23 mouse cellular contexts compared by ENCODE assay signal in genomic region chr16:95623876-95624770, GRCm38 (mm10). TPM values are rescaled to one million over a fixed set of nuclear protein-coding genes. Genes with fewer than 3 reads are reported as not detected.
DNase-seq lines count a peak whose midpoint lies in the region; ATAC-seq lines count a peak whose summit lies in the region.
"Had no signal": no experiment of that assay in that cellular context is flagged by ENCODE, and none has a peak within 500 bp of the region (broad histone marks: within the 10 kb centered on the region; RNA-seq: fewer than 3 reads in every experiment).

No protein-coding gene starts in this region.

- no peak for ATAC-seq in forebrain, embryonic 13.5 days
- ATAC-seq: CD4-positive, CD25-positive, alpha-beta regulatory T cell, adult 4 months; forebrain, embryonic 15.5 days; hindbrain, postnatal 0 days had no signal

- H3K9me3 ChIP-seq in forebrain, embryonic 13.5 days (replicated peaks), result no peaks in the 10 kb centered on the region
- H3K9me3 ChIP-seq: forebrain, embryonic 10.5 days; forebrain, embryonic 15.5 days; heart, embryonic 15.5 days; hindbrain, embryonic 13.5 days had no signal

- H3K4me1 ChIP-seq in forebrain, embryonic 13.5 days, result no peaks in the 10 kb centered on the region
- H3K4me1 ChIP-seq: forebrain, embryonic 15.5 days; heart, embryonic 15.5 days; hindbrain, embryonic 13.5 days had no signal

- H3K27me3 ChIP-seq in forebrain, embryonic 13.5 days, result no peaks in the 10 kb centered on the region
- H3K27me3 ChIP-seq: forebrain, embryonic 15.5 days; hindbrain, embryonic 13.5 days had no signal

- H3K9ac ChIP-seq in forebrain, embryonic 13.5 days, result no peak overlapping the region
- H3K9ac ChIP-seq: forebrain, embryonic 15.5 days; heart, embryonic 15.5 days; hindbrain, embryonic 13.5 days had no signal

- no peak overlapping the region for H3K4me3 ChIP-seq in forebrain, embryonic 13.5 days
- H3K4me3 ChIP-seq: forebrain, embryonic 10.5 days; forebrain, embryonic 15.5 days; heart, adult 2 months; heart, embryonic 15.5 days; hindbrain, embryonic 13.5 days had no signal

- H3K36me3 ChIP-seq in forebrain, embryonic 13.5 days (ENCODE audit: poor library complexity, severe bottlenecking), result no peaks in the 10 kb centered on the region
- H3K36me3 ChIP-seq: forebrain, embryonic 10.5 days; forebrain, embryonic 15.5 days; heart, embryonic 15.5 days; hindbrain, embryonic 13.5 days had no signal

- 49% methylated on average over 7 of the region's 7 CpGs for WGBS in forebrain, embryonic 13.5 days

- DNase-seq in embryo, embryonic 10 days (ENCODE audit: low spot score), result peak; percentile 25
- DNase-seq in embryo, embryonic 11 days, result no peak
- DNase-seq in thymus, postnatal 0 days (ENCODE audit: low spot score), result peak; percentile 38
- DNase-seq in thymus, postnatal 10 days (ENCODE audit: low spot score in 2 of 2), result no peak
- peak; percentile 50 for DNase-seq in fat pad, adult 2 months (ENCODE audit: extremely low read depth, low read depth, low spot score)
- DNase-seq in layer of hippocampus, postnatal 25 days (ENCODE audit: extremely low spot score in 1 of 2, low spot score in 1 of 2), result no peak
- DNase-seq in heart, adult 11 months, result no peak
- DNase-seq: adrenal gland, postnatal 10 days; B cell, adult 2 months; cerebellum, adult 11 months; cerebellum, adult 8-10 months; cerebellum, postnatal 14 days; gastrocnemius, postnatal 36 days; heart, adult 2 months; heart, postnatal 14 days had no signal

- no peak overlapping the region for H3K27ac ChIP-seq in forebrain, embryonic 13.5 days
- H3K27ac ChIP-seq: forebrain, embryonic 10.5 days; forebrain, embryonic 15.5 days; heart, adult 2 months; heart, embryonic 15.5 days; hindbrain, embryonic 13.5 days; hindbrain, postnatal 0 days had no signal

- no peak overlapping the region for H3K4me2 ChIP-seq in forebrain, embryonic 13.5 days
- H3K4me2 ChIP-seq: forebrain, embryonic 15.5 days; heart, embryonic 11.5 days; heart, embryonic 15.5 days; hindbrain, embryonic 13.5 days had no signal

RNA-seq across cellular contexts. Expression of gene Erg, which starts 37.7 kb away (rescaled TPM):
- 1.3 and 1.8 TPM in 2 replicates for polyA plus RNA-seq in thymus, postnatal 0 days (2015; fragmentation: Nextera tagmentation; extraction: Ambion mirVana)
- 1 to 10 TPM; 4.4 to 5.0 TPM for total RNA-seq in layer of hippocampus, postnatal 25 days (2021)
- 1.2 and 1.8 TPM in 2 replicates for polyA plus RNA-seq in forebrain, embryonic 13.5 days (2015; fragmentation: Nextera tagmentation; extraction: Ambion mirVana)
- polyA plus RNA-seq: CD4-positive, CD25-positive, alpha-beta regulatory T cell, adult 4 months had no signal

Comparison
In these comparisons a context has a peak if more than half of its experiments do, and no peak if none do; other contexts are left out.
1. DNase-seq: peak in embryo, embryonic 10 days (single experiment), thymus, postnatal 0 days (single experiment) and fat pad, adult 2 months (single experiment); none in embryo, embryonic 11 days (single experiment), thymus, postnatal 10 days (0 of 2), layer of hippocampus, postnatal 25 days (0 of 2) and heart, adult 11 months (single experiment).